Mouse (Mus musculus) C2C12 (cell line): ENCODE measurements around the gene Tnfaip8l2.

Experiments
- CTCF ChIP-seq: IDR thresholded peaks from one replicate; pipeline ENCODE4 v1.5.1; 2011; ENCODE audit not compliant: control insufficient read depth, insufficient read depth, insufficient read length
- MYOD1 ChIP-seq: IDR thresholded peaks from one replicate; pipeline ENCODE4 v1.6.1; 2011; ENCODE audit warnings: low read depth; ENCODE audit not compliant: control insufficient read depth, insufficient read length
- USF1 ChIP-seq: IDR thresholded peaks from one replicate; pipeline ENCODE4 v1.6.1; 2011; ENCODE audit warnings: low read depth, mild to moderate bottlenecking, control low read depth, moderate library complexity

GRCm38 (mm10) chr3:95179890-95180289, 37.7 kb upstream of the Tnfaip8l2 start:
- TF ChIP-seq CTCF (no peak), USF1 (no peak), MYOD1 (no peak)
